Mouse (Mus musculus) G1E (cell line): ENCODE data around the gene G2e3.

Experiments
- CTCF ChIP-seq: IDR thresholded peaks from 2 replicates; pipeline ENCODE4 v1.5.1; 2012; ENCODE audit warnings: low read depth, low read length, inconsistent platforms, mixed read lengths
- GATA1 ChIP-seq: IDR thresholded peaks from 2 replicates; pipeline ENCODE4 v1.6.1; 2012; ENCODE audit warnings: borderline replicate concordance, low read length, inconsistent platforms, mixed read lengths
- TAL1 ChIP-seq: conservative IDR thresholded peaks from 2 replicates; pipeline ENCODE4 v1.6.1; 2012; ENCODE audit warnings: low read depth, low read length, inconsistent platforms, mixed read lengths

DNA sequence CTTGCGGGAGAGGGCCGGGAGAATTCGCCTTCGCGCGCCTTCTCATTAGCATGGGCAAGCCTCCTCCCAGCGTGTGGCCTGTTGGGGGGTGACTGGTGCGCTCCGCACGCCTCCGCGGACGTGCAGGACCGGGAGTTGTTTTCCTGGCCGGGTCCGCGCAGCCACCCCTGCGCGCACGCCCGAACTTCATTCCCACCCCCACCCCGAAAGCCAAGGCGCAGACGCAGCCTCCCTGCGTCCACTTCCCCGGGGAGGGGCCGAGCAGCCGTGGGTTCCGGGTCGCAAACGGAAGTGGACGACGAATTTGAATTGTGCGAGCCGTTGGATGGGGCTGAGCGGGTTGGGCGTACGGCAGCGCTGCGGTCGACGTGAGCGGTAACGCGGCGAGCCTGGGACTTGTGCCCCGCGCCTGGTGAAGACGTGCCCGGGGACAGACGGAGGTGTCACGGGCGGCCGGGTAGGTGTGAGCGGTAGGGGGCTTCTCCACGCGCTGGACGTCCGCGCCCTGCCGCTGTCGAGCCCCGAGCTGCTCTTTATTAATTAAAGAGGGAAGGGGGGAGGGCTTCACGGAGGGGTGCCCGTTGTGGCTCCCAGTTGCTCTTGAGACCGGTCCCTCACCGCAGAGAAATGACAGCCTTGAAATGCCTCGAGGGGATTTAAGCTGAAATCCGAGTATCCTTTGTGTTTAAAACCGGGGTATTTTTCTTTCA lies at the start of gene G2e3:
- TF ChIP-seq CTCF (no peak), GATA1 (no peak), TAL1 (no peak)
